Mouse (Mus musculus) urinary bladder, postnatal 25 days (tissue): ENCODE measurements around the gene Galns.

Source experiments
- DNase-seq: peaks from one replicate; pipeline ENCODE4 v3.0.0; 2022; ENCODE audit warnings: low spot score

Gene Galns

DNA sequence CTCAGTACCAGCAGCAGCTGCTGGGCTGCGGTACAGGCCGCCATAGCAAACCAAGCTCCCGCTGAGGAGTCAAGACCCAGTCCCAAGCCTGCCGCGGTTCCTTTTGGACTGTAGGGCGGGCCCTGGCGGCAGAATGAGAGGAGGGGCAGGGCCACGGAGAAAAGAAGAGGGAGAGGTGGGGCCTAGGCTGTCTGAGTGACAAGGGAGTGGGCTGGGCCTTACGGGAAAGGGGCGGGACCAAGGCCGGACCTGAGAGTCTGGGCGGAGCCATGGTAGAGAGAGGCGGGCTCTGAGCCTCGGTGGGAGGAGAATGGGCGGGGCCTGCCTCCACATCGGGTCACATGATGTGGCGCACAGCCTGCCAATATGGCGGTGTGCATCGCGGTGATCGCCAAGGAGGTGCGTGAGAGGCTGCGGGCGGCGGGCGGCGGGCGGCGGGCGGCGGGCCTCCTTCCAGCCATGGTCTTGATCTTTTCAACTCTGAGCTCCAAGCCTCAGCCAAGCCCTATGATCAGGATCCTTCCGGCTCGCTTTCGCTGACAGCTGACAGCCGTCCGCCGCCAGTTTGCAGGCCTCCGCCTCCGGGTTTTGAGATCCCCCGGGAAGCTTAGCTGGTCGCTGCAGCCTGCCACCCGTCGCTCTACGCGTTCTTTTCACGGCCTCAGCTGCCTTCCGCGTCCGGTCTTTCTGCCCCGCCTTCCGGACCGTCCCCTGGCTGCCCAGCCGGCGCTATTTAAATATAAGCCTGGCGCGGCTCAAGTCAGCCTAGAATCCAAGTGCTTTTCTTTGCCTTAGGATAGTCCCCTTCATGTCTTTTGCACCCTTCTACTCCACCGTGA lies at the start of gene Galns, which contains the start of gene Trappc2l:
Gene Galns (minus strand): TSS at position 169 of the 839 bp plus-strand sequence.
Gene Trappc2l (plus strand): TSS at position 346 of the 839 bp plus-strand sequence.
- DNase-seq: peak; percentile 94

DNA sequence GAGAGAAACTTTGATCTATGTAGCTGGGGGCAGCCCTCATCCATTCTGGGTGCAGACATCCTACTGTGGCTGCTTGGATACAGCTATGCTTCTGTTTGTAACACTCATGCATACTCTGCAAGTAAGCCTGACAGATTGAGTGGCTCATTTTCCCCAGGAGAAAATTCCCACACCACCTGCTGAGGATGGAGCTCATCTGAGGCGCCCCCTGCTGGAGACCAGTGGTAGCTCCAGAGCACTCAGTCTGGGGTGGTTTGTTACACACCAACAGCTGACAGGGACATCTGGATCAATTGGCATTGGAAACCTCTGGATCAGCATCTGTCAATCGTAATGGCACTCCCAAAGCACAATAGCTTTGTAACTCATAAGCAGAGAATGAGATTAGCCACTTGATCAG lies 48.8 kb upstream of the Galns start:
- no peak for DNase-seq

DNA sequence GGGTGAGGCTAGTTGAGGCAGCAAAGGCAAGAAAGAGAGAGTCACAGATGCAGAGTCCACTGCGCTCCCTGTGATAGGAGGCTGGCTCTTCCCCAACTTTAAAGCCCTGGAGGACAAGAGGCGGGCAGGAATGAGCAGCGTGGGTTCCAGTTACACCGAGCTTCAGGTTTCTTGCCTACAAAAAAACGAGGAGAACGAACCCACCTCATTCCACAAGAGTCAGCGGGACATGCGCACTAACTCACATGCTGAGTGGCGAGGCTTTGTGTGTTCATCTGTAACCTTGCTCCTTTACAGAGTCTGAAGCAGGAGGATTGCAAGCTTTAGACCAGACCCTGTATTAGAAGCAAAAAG lies 47.5 kb upstream of the Galns start:
- DNase-seq: no peak

DNA sequence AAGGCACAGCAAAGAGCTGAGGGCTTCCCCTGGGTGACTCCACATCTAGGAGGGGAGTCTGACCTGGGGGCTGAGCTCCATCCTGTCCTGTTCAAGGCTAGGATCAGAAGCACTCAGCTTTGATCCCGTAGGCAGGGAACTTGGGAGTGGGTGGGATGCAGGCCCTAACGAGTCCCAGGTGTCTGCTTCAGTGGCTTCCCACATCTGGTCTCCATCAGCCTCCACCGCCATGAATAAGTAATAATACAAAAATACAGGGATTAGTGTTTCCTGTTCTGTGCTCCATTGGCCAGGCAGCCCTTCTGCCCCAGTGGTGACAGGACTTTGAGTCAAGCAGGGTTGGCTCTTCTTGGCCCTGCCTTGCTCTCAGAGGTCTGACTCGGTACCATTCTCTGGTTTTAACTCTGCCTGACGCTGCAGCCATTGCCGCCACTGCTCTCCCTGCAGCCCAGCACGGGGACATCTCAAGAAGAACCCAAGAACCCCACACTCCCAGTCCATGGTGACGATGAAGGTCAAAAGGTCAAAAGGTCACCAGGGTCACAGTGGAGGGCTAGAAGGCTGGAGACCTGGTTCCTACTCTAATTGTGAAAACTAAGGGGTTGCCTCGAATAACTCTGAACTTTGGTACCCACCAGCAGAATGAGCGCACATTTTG lies 47.0 kb upstream of the Galns start:
- no peak for DNase-seq

DNA sequence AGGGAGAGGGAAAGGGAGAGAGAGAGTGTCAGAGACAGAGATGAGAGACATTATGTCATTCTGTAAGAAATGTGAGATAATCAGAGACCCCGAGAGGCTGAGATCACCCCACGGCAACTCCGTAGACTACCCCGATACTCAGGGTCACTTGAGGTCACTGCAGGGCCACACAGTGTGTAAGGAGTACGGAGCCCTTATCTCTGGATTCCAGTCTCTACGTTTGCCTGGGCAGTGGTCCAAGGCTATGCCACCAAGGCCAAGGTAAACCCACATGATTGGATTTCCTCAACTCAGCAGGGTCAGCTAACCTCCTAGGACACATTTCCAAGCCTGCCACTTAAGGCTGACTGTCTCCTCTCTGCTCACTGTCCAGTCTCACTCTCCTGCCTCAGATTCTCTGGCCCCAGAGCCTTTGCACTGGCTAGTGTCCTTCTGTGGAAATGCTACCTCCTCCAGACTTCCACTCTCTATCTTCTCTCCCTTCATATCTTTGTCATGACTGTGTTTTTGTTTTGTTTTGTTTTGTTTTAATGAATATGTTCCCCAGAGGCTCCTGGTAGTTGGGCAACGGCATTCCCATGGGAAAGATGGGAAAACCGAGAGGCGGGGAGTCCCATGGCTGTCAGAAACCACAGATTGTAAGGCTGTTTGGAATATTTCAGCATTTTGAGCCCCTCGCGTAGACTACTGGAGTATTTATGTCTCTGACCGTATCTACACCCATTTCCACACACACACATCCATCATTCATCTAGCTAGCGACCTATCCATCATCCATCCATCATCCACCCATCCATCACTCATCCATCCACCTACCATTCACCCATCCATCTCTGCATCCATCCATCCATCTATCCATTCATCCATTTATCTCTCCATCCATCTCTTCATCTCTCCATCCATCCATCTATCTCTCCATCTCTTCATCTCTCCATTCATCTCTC lies 45.1 kb upstream of the Galns start:
- no peak for DNase-seq

DNA sequence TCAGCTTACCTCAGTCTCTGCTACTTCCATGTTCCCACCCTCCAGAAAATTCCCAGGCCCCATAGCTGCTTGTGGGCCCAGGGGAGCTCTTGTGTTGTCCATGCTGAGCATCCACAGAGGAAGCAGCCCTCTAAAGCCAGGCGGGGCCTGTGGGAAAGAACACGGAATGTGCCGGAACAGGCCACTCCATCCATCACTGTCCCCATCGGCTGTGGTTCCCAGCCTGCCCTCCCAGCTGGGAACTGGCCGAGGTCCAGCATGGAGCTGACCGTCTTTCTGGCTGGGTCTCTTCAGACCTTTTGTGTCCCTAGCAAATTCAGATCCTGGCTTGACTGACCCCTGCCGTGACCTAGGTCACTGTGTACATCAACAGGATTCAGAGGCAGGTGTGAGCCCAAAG lies 43.5 kb upstream of the Galns start:
- DNase-seq: no peak

DNA sequence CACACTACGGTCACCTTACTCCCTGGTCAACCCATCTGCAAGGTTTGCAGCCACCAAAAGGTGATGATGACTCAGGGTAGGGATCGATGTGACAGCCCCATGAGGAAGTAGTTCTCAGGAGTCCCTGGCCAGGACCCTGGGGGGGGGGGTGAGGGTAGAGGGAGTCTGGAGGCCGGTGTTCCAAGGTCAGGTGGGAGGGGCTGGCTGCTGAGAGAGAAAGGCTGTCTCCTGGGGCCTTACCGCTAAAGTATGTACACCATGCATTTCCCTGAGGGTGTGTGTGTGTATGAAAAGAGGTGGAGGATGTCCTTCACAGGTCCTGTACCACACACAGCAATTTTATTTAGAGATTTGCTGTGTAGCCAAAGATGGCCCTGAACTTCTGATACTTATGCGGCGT lies 41.4 kb upstream of the Galns start:
- DNase-seq: no peak

DNA sequence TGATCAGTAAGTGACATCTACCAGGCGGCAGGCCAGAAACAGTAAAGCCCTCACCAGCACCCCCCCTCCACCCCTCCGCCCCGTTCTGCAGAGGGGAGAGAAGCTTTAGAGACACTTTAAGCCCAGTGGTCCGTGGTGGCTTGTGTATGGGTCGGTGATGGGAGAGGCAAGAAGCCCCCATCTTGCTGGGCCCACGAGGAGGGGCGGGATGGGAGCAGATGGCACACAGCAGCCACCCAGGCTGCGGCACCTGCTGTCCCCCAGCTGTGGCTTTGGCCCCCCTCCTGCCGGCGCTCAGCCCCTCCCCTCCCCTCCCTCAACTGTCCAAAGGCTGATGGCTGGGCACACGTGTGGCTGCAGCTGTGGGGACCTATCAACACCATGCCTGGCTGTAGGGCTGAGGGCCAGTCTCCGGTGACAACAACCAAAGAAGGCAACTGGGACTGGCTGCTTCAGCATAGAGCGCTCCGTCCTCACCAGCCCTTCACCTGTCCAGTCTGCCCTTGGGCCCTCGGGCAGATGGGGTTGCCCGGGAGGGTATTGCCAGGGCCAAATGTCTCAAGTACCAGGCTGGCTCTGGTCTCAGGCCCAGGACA lies 40.2 kb upstream of the Galns start:
- DNase-seq: no peak

DNA sequence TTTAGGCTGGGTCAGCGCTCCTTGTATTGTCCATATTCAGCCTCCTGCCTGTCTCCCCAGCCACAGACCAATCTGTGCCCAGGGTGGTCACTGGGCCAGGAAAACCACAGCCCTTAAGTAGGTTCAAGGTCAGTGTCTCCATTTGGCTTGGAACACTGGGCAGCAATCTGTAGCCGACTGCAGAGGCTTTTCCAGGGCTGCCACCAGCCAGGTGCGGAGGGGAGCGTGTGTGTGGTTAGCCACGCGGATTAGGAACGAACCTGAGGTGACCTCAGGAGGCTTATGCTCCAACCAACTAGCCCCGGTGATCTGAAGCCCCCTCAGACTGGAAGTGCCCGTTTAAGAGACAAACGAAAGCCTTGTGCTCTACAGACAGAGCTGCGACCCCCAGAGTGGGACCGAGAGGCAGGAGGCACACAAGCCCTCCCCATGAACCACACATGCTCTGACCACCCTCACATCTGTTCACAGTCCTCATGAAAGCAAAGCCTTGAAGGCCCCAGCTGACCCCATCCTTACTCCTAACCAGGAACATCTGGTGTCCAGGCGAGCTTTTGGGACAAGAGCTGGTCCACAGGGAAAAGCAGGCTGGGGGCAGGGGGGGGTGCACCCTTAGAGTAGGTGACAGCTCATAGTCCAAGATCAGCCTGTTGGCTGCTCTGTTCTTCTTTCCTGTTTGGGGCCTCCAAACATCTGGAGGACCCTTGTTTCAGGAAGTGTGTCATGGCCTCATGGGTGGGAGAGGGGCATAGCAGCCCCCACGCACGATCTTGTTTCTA lies 37.1 kb upstream of the Galns start:
- no peak for DNase-seq

DNA sequence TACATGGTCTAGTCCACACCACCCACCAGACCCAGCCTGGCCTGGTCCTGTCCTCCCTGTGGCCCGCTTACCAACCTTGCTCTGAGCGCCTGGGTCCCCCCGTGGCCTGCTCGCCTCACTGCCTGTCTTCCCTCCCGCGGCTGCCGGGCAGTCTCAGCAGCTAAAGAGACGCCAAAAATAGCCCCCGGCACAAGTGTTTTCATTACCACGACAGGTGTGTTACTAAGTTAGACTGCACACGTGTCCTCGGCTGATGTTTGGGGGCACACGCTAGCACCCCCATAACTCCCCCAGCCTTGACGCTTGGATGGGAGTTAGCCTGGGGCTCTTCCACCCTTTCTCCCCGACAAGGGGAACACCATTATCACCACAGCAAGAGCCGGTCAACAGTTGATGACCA lies 35.1 kb upstream of the Galns start:
- no peak for DNase-seq

DNA sequence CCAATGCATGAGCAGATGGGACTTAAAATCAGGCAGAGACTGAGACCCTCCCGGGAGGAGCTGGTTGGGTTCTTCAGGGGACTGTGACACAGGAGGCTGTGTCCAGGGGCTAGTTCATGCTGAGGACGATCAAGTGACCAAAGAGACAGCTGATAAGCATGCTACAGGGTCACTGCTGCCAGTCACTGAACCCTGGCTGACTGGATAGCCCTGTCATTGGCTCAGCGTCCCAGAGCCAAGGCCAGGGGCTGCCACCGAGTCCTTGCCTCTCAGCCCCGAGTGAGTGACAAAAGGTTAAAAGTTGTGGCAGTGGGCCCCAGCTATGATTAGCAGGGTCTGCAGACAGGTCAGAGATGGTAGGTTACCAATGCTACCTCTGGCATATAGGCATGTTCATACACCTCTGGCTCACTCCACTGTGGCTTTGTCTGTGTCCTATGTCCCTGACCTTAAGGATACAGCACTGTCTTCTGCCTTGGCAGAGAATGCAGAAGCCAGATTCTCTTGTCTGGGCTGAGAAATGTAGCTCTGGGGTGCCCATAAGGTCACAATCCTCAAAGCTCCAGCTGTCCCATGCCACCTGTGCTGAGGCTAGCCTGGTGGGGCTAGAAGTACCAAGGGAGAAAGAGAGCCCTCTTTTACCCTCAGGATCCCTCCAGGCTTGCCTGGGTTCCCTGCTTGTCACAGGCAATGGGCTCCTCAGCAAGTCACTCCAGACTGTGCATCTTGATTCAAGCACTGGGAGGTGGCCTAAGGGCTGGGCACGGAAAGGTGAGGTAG lies 33.1 kb upstream of the Galns start:
- DNase-seq: no peak

DNA sequence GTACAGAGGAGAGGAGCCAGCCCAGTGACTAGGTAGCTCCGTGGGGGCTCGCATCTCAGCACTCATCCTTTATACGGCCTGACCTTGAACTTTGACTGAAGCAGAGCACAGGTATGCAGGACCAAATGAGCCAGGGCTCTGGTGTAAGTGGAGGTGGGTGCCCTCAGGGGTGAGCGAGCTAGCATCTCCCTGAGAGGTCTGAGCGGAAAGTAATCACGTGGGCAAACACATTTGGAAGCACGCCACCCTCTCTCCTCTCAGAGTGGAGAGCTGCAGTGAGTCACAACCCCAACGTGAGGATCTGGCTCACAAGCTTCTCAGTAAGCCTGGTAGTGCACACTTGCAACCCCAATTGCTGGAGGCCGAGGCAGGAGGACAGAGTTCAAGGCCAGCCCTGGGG lies 30.8 kb upstream of the Galns start:
- no peak for DNase-seq

DNA sequence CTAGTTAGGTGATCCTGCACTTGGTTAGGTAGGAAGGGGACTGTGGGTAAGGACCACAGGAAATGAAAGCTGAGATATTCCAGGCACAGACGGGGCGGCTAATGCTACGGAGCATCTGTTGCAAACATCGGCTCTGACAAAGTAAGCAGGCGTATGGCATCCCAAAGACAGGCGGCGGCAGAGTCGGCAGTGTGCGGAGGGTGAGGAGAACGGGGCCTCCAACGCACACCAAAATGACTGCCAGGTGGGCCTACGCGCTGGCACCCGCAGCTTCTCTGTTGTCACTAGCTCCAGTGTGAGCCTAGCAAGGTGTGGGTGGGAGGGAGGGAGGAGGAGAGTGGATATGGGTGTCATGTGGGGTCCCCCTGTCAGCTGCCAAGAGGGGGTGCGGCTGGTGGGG lies 30.1 kb upstream of the Galns start:
- DNase-seq: no peak

DNA sequence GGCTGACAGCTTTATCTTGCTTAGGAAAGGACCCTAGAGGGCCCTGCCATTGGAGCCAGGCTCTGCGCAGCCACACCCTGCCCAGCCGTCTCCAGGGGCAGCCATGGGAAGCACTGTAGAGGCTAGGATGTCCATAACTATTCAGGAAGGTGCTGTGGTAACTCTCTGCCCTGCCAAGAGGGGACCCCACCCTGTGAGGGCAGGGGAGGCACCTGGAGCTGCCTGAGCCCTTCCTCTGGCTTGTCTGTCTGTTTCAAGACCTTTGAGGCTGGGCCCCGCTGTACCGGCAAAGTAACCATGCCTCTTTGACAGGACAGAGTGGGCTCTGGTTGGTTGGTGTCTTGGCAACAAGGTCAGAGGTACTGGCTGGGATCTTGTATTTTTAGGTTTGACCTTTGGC lies 29.6 kb upstream of the Galns start:
- DNase-seq: no peak

DNA sequence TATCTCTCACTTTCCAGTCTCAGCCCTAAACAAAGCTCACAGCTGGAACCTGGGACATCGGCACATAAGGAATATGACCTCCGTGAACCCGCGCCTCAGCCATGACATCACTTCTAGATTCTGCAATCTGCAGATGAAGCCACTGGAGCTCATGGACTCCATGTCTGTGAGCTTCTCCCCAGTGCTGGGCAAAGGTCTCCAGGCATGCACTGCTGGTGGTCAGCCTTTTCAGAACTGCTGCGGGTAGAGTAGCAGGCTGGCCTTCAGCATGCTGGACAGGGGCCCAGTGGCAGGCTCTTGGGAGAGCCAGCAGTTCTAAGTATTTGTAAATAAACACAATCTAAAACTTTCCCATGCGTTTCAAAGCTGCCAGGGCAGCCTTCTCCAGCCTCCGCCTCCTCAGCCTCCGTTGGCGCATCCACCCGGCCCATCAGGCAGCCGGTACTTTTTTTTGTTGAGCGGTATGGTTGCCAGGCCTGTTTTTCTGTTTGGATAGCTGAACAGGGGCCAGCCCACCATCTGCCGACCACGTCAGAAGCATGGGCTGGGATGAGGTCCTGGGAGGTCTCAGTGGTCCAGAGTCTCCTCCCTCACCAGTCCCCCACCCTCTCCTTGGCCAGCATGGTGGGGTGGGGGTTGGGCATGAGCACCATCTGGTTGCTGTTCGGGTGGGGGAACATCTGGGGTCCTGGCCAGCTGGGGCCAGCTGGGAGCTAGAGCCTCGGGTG lies 28.4 kb upstream of the Galns start:
- peak; percentile 24 for DNase-seq

DNA sequence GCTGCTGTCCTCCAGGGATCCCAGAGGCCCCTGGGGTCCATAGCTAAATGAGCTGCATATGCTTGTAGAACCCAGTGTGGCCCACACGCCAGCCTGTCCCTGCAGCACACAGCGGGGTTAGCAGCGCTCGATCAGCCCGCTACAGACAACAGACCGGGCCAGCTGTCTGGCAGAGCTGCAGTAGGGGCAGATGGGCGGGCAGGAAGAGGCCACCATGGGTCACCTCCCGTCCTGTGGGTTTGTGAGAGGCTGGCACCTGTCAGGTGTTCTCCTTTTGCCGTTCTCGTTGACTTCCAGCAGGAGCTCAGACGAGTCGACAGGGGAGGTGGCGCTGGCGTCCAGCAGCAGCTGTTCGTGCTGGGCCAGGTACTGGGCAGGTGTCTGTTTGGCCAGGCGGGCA lies 27.3 kb upstream of the Galns start:
- DNase-seq: no peak

DNA sequence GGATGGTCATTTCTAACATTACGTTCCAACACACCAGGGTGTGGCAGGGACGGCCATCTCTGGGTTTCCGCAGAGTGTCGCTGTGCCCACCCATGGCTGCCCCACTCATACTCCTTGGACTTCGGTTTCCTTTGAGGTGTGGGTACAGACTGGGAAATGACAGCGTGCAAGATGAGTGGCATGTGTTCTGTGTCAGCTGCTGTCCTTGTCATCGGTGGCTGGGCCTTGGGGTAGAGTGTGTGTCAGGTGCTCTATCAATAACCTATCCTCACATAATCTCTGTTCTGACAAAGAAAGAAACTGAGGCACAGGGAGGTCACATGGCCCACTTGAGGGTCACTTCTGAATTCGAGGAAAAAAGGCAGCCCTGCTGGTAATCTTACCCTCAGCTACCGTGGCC lies 26.0 kb upstream of the Galns start:
- DNase-seq: no peak

DNA sequence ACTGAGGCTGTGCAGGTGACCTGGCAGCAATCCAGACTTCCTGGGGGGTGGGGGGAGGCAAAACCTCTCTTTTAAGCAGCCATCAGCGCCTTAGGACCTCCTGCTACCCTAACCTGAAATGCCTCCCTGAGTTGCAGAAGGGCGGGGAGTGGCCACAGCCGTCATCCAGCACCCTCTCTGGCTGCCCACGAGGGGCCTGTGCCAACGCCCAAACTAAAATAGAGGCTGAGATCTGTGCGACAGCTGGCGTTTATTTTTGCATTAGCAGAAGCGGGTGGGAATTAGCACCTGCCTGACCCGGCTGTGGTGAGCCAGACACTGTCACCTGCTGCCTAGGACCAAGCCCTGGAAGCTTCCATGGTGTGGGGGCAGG lies 25.5 kb upstream of the Galns start:
- DNase-seq: no peak

DNA sequence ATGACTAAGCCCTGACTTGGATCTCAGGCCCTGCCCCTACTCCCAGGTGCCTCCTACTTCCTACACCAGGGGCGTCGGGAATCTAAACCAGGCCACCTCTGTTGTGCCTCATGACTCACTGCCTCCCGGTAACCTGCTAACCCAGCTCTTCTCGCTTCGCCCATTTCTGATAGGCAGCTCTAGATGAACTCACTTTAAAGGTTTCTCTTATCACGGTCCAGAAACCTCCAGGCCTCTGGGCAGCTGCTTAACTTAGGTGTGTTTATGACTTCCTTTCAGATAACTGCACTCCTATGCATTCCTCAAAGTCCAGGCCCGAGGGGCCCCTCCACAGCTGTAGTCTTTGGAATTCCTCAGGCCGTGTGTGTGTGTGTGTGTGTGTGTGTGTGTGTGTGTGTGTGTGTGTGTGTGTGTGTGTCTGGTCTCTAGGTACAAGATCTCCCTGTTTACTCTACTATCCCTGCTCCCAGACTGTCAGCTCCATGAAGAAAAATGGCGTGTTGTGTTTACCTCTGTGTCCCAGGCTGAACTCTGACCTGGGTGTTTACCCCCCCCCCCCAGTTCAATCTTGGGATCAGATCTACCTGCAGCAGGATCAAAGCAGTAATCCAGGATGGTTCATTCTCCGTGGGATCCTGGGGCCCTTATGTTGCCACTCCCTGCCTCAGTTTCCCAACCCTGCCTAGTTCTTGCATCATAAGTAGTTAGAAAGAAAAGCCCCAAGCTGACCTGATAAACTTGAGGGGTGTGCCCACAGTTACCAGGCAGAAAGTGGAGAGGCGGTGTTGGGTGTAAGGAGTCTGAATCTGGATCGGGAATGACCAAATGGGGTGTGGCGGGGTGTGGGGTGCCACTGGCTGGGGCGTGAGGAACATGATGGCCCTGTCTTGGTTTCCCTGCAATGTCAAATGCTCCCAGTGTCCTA lies 24.9 kb upstream of the Galns start:
- DNase-seq: peak; percentile 39
